Mouse (Mus musculus): ENCODE measurements around the gene Mrpl21. TPM values are rescaled to one million over a fixed set of nuclear protein-coding genes. Genes with fewer than 3 reads are reported as not detected.

Mrpl21 gene
- total RNA-seq, 2 experiments from 2014 or later: 7.2 to 13.1 TPM

DNA sequence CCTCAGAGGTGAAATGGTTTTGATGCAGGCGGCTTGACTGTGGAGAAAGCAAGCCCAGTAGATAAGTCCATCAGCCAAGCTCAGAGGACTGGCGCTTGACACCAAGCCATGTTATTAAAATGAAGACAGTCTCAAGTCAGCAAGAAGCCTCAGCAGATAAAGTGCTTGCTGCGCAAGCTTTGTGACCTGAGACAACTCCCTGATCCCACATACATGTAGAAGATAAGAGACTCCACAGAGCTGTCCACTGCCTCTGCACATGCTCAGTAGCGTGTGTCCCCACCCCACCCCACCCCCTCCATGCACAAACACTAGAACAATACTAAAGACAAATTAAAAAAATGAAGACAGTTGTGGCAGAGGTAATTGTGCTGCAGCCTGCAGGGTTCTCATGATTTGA is 51.8 kb downstream of the Mrpl21 start:
- no peak for ATAC-seq (replicated peaks; ENCODE audit: low FRiP score, poor library complexity, severe bottlenecking)

DNA sequence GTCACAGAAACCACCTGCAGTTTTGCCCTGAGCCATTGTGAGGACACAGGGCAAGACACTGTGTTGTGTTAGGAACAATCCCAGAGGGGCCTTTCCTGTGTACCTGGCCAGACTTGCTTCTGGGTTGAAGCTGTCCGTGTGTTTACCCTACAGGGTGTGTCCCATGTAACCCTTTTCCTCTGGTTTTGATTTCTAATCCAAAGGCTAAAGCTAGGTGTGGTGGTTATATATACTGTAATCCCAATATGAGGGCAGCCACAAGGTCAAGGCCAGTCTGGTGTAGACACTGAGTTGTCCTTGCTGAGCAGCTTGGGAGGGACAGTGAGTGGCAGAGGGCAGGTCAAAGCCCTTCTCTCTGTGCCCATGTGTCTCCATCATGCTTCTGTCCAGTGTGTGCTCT is 53.2 kb downstream of the Mrpl21 start:
- no peak for ATAC-seq (replicated peaks; ENCODE audit: low FRiP score, poor library complexity, severe bottlenecking)

DNA sequence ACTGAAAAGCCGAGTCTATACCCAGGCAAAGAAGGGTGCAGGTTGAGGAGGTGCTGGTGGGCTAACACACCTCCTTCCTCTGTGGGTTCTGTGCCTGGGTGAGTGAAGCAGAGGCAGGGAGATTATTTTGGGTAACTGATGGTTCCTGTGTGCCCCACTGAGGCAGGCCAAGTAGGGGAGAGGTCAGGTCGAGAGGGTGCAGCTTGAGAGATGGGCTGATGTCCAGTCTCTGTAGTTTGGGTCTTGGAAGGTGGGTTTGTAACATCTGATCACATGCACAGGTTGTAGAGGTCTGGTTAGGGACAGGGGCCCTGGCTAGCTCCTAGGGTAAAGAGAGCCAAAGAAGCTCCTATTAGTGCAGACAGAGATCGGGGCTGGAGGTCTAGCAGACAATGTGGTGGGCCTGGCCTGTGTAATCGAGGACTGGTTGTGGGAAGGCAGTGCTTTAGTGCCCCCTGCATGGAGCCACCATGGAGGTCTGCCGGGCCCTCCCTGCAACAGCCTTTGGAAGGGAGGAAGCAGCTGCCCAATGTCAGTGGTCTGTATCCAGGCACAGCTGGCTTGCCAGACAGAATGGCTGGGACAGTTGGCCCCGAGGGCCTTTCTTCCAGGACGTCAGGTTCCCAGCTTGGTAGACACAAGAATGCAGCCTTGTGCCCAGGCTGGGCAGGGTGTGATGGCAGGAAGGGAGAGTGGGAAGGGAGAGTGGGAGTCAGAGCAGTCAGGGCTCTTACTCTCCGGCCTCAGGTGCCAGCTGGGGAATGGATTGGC is 54.0 kb downstream of the Mrpl21 start:
- no peak for ATAC-seq (replicated peaks; ENCODE audit: low FRiP score, poor library complexity, severe bottlenecking)

DNA sequence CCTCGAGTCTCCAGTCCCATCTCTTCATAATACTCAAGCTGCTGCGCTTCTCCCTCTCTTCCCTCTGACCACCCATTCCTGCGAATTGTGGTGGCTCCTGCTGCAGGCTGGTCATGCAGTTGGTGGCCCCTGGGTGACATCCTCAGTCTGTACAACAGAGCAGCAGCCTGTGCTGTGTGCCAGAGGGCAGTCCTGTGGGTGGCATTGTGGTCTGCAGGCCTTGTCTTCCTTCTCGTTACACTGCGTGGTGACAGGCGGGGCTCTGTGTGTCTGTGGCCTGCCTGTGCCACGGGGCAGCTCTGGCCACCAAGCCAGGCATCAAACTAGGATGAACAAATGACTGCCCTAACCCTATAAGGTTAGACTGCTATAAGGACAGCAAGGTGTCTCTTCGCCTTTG is 56.5 kb downstream of the Mrpl21 start:
- no peak for ATAC-seq (replicated peaks; ENCODE audit: low FRiP score, poor library complexity, severe bottlenecking)

DNA sequence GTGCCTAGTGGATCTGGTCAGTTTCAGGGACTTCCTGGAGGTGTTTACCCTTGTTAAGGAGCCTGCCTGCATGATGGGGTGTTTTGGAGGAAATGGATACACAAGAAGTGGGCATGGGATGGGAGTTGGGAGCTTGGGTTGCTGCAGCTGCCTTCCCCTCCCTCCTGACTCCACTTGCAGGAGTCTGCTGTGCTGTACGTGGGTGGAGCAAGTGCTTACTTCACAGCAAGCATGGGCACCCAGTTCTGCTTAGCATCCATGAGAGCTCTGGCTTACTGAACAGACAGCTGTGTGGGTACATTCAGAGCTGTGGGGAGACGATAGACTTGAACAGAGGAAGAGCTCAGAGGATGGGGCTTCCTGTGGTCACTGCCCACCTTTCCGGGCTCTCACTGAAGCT is 58.3 kb downstream of the Mrpl21 start:
- ATAC-seq (replicated peaks; ENCODE audit: low FRiP score, poor library complexity, severe bottlenecking): no peak

Other genes starting within 250 kb of the Mrpl21 start
- gene Ighmbp2, start 116 bp downstream of the Mrpl21 start, total RNA-seq (2015; ENCODE audit: low replicate concordance): 0.63 TPM in 1 of 2 replicates, not detected in the other
- 0.70 and 2.2 TPM in 2 replicates for gene Ighmbp2, start 116 bp downstream of the Mrpl21 start, total RNA-seq (2017; ENCODE audit: low replicate concordance)
- 11.0 and 15.0 TPM in 2 replicates for gene Cpt1a, start 39.4 kb downstream of the Mrpl21 start, total RNA-seq (2015; ENCODE audit: low replicate concordance)
- gene Cpt1a, start 39.4 kb downstream of the Mrpl21 start, total RNA-seq (2017; ENCODE audit: low replicate concordance): 11.4 and 19.5 TPM in 2 replicates
- 0.63 TPM in 1 of 2 replicates, not detected in the other for gene Tesmin, start 106.0 kb downstream of the Mrpl21 start, total RNA-seq (2015; ENCODE audit: low replicate concordance)
- gene Tesmin, start 106.0 kb downstream of the Mrpl21 start, total RNA-seq (2017; ENCODE audit: low replicate concordance): not detected in 2 replicates
- gene Gal, start 131.6 kb downstream of the Mrpl21 start, total RNA-seq (2015; ENCODE audit: low replicate concordance): not detected in 2 replicates
- not detected in 2 replicates for gene Gal, start 131.6 kb downstream of the Mrpl21 start, total RNA-seq (2017; ENCODE audit: low replicate concordance)